Mouse (Mus musculus) G1E (cell line): ENCODE results near the gene Wnt3a. TPM values are rescaled to one million over a fixed set of nuclear protein-coding genes. Genes with fewer than 3 reads are reported as not detected.

Source experiments
- ATAC-seq: 2 replicates; pipeline ENCODE4 v1.8.0; 2016; ENCODE audit warnings: mild to moderate bottlenecking; ENCODE audit not compliant: insufficient number of reproducible peaks, poor library complexity, low FRiP score, severe bottlenecking; ENCODE audit errors: extremely low read depth
- DNase-seq: peaks from one replicate; pipeline ENCODE4 v3.0.0; 2012; ENCODE audit warnings: low spot score
- H3K27me3 ChIP-seq: 2 replicates; pipeline ENCODE4 v1.6.1; 2012; ENCODE audit warnings: mild to moderate bottlenecking, low read length, inconsistent platforms; ENCODE audit not compliant: insufficient read depth
- H3K36me3 ChIP-seq: replicated peaks from 2 replicates; pipeline ENCODE3; 2012; ENCODE audit warnings: mild to moderate bottlenecking, inconsistent platforms
- H3K4me1 ChIP-seq: 2 replicates; pipeline ENCODE4 v1.6.1; 2012; ENCODE audit warnings: low read depth, low read length, inconsistent platforms, mixed read lengths; ENCODE audit not compliant: insufficient read depth
- H3K4me3 ChIP-seq: 2 replicates; pipeline ENCODE4 v1.5.1; 2012; ENCODE audit warnings: low read depth, mild to moderate bottlenecking, inconsistent platforms, low read length, moderate library complexity, mixed read lengths
- H3K9me3 ChIP-seq: replicated peaks from 2 replicates; pipeline ENCODE4 v1.6.1; 2012; ENCODE audit warnings: inconsistent platforms
- CTCF ChIP-seq: IDR thresholded peaks from 2 replicates; pipeline ENCODE4 v1.5.1; 2012; ENCODE audit warnings: low read depth, low read length, inconsistent platforms, mixed read lengths
- GATA1 ChIP-seq: IDR thresholded peaks from 2 replicates; pipeline ENCODE4 v1.6.1; 2012; ENCODE audit warnings: borderline replicate concordance, low read length, inconsistent platforms, mixed read lengths
- GATA2 ChIP-seq: IDR thresholded peaks from 2 replicates; pipeline ENCODE4 v1.6.1; 2012; ENCODE audit warnings: low read depth, low read length, inconsistent platforms, borderline replicate concordance
- POLR2AphosphoS5 ChIP-seq: IDR thresholded peaks from 2 replicates; pipeline ENCODE4 v1.6.1; 2012; ENCODE audit warnings: low read depth, low read length, inconsistent platforms; ENCODE audit not compliant: insufficient replicate concordance
- TAL1 ChIP-seq: conservative IDR thresholded peaks from 2 replicates; pipeline ENCODE4 v1.6.1; 2012; ENCODE audit warnings: low read depth, low read length, inconsistent platforms, mixed read lengths
- polyA plus RNA-seq: library from polyadenylated mRNA; stranded (reverse); fragments of >175 nt; gene quantifications from 2 replicates; pipeline ENCODE4 v1.2.3, GENCODE M21; 2012
- total RNA-seq, 2 experiments: library from RNA; stranded (forward) in 1 of 2; stranded (reverse) in 1 of 2; fragments of 200-1000 nt in 1 of 2; fragments of >200 nt in 1 of 2; fragmentation: Nextera tagmentation in 1 of 2; gene quantifications; 2 replicates each; pipeline ENCODE4 v1.2.3; 2014 to 2017

The Wnt3a gene
- total and polyA plus RNA-seq, 3 experiments = not detected

DNA sequence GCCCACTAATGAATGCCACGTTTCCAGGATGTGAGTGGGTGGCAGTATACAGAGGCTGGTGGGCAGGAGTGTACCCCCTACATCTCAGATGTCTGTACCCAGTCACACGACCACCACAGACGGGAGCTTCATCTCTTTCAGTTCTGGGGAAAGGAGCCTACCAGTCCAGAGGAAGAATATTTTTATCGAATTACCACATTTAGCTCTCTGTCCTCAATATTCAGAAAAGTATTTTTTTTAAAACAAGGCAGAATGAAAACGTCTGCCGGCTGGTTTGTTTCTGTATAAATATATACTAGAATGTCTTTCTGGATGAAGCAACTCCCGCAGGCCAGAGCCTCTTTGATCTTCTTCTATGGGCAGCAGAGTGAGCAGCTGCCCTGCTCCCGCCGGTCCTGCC is 42.4 kb upstream of the Wnt3a start:
- DNase-seq = no peak
- Histone ChIP-seq H3K27me3 (peaks cover 24% of the 10 kb centered on the region), H3K36me3 (no peaks in the 10 kb centered on the region), H3K4me1 (no peaks in the 10 kb centered on the region), H3K9me3 (no peaks in the 10 kb centered on the region), H3K4me3 (no peak overlapping the region)
- no peak for ATAC-seq
- TF ChIP-seq CTCF (no peak), TAL1 (no peak), GATA1 (no peak), GATA2 (no peak), POLR2AphosphoS5 (no peak)

DNA sequence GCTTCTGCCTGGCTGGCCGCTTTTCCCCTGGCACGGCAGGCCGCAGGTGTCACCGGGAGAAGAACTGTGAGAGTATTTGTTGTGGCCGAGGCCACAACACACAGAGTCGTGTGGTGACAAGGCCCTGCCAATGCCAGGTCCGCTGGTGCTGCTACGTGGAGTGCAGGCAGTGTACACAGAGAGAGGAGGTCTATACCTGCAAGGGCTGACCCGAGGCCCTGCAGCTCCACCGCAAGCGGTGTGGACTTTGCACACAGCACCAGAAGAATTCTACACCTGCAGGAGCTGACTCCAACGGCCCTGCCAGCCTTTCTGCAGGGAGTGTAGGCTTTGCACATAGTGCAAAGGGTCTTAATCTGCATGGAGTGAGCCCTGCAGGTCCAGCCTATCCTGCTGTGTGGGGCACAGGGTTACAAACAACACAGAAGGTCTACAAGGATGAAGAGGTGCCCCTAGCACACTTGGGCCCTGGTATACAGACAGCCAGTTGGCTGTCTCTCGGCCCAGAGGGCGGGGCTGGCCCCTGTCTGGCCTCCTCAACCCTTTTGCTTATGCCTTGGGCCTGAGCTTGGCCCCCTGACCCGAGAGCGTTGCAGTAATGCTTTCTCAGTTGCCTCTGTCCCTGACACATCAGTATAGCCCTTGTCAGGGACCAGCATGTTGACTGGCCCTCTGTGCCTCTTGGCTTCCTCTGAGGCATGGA is 40.8 kb upstream of the Wnt3a start:
- no peak for ATAC-seq

DNA sequence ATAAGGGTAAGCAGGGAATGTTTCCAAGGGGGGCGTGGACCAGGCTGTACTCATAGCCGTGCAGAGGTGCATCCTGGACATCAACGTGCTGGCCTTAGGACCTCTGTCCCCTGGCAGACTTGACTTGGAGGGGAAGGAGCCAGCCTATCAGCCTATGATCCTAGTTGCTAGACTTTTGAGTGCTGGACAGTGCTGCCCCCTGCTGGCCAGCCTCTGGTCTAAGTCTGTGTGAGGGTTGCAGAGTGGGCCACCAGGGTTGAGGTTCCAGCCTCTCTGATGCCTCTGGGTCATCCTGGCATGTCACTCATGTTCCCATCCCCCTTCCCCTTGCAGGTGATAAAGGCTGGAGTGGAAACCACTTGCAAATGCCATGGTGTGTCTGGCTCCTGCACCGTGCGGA is 40.0 kb upstream of the Wnt3a start:
- Histone ChIP-seq H3K27me3 (peaks cover 25% of the 10 kb centered on the region), H3K4me1 (no peaks in the 10 kb centered on the region), H3K4me3 (no peak overlapping the region), H3K36me3 (no peaks in the 10 kb centered on the region), H3K9me3 (no peaks in the 10 kb centered on the region)
- TF ChIP-seq CTCF (peak; percentile 48), TAL1 (no peak)
- DNase-seq (peak; percentile 70), ATAC-seq (no peak)

More for the DNA sequence above, 40.8 kb upstream of the Wnt3a start:
- no peak for DNase-seq
- Histone ChIP-seq H3K27me3 (peaks cover 28% of the 10 kb centered on the region), H3K9me3 (no peaks in the 10 kb centered on the region), H3K36me3 (no peaks in the 10 kb centered on the region), H3K4me3 (no peak overlapping the region), H3K4me1 (no peaks in the 10 kb centered on the region)
- TF ChIP-seq TAL1 (no peak), GATA2 (no peak), GATA1 (no peak), CTCF (no peak), POLR2AphosphoS5 (no peak)

DNA sequence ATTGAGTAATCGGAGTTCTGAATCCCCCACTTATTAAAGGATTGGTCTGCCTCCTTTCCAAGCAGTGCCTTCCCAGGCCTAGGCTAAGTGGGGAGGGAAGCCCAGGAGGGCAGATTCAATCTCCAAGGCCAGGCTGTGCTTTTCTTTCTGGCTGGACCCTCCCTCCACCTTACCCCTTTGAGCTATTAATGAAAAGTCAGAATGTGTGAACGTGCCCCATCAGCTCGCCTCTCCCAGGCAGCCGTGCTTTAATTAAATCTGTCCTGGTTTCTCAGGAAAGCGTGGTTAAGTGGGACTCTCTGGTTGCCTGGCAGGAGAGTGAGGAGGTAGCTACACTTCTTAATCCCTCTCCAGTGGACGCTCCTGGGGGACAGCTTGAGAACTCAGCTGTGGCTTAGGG is 39.1 kb upstream of the Wnt3a start:
- TF ChIP-seq TAL1 (no peak), GATA2 (no peak), POLR2AphosphoS5 (no peak)
- Histone ChIP-seq H3K4me3 (no peak overlapping the region), H3K4me1 (no peaks in the 10 kb centered on the region), H3K36me3 (no peaks in the 10 kb centered on the region), H3K27me3 (peaks cover 25% of the 10 kb centered on the region), H3K9me3 (no peaks in the 10 kb centered on the region)
- no peak for DNase-seq
- ATAC-seq = no peak

DNA sequence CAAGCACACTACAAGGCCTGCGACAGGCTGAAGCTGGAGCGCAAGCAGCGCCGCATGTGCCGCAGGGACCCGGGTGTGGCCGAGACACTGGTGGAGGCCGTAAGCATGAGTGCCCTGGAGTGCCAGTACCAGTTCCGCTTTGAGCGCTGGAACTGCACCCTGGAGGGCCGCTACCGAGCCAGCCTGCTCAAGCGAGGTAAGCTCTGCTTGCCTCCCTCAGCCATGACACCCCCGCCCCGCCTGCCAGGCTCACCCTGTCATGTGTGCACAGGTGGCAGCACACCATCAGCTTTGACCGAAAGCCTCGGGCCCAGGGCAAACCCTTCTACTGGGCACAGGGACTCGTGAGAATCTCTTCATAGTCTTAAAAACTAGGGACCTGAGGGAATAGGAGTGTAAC is 37.1 kb upstream of the Wnt3a start:
- Histone ChIP-seq H3K27me3 (peaks cover 33% of the 10 kb centered on the region), H3K9me3 (no peaks in the 10 kb centered on the region), H3K36me3 (no peaks in the 10 kb centered on the region), H3K4me3 (no peak overlapping the region), H3K4me1 (no peaks in the 10 kb centered on the region)
- DNase-seq (no peak), ATAC-seq (no peak)
- TF ChIP-seq GATA2 = no peak
- TF ChIP-seq GATA1 = no peak
- TF ChIP-seq CTCF = no peak
- no peak for TF ChIP-seq POLR2AphosphoS5
- no peak for TF ChIP-seq TAL1

DNA sequence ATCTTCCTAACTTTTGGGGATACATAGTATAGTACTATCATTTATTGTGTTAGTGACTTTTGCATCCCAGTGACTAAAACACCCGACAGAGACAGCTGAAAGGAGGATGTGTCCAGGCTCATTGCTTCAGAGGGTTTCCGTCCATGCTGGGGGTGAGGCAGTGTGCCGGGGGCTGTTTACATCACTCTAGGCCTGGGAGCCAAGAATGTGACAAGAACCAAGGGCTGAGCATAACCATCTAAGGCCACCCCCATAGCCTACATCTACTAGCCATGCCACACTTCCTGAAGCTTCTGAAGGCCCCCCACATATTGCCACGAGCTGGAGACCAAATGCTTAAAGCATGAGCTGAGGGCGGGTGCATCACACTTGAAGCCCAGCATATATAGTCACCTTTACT is 34.2 kb upstream of the Wnt3a start:
- Histone ChIP-seq H3K4me3 (no peak overlapping the region), H3K9me3 (no peaks in the 10 kb centered on the region), H3K27me3 (peaks cover 21% of the 10 kb centered on the region), H3K36me3 (no peaks in the 10 kb centered on the region), H3K4me1 (no peaks in the 10 kb centered on the region)
- DNase-seq (no peak), ATAC-seq (no peak)
- TF ChIP-seq TAL1 (no peak), GATA1 (no peak), GATA2 (no peak), CTCF (no peak), POLR2AphosphoS5 (no peak)

DNA sequence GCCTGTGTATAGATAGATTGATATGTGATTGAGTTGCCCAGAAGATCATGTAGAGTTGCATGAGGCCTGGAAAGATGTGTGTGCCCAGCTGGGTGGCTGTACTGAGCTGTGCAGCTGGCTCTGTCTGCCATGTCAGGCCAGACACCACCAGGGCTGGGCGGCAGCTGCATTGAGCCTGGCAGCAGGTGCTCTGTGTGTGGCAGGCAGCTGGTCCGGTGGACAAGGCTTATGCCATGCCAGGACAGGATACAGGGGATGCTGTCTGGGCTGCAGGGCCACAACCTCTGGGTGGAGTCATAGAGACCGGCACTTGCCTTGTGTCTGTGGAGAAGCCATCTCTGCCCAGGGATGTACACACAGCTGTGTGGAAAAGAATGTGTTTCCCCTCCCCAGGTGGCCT is 32.4 kb upstream of the Wnt3a start:
- Histone ChIP-seq H3K36me3 (no peaks in the 10 kb centered on the region), H3K4me1 (no peaks in the 10 kb centered on the region), H3K4me3 (no peak overlapping the region), H3K27me3 (peaks cover 17% of the 10 kb centered on the region), H3K9me3 (no peaks in the 10 kb centered on the region)
- DNase-seq = no peak
- TF ChIP-seq GATA2 = no peak
- TF ChIP-seq POLR2AphosphoS5 = no peak
- no peak for ATAC-seq
